ENCODE assay signal across 13 mouse cellular contexts in genomic region chr10:94771496-94771895, GRCm38 (mm10).
DNase-seq lines count a peak whose midpoint lies in the region; ATAC-seq and TF ChIP-seq lines count a peak whose summit lies in the region.
"Had no signal": no experiment of that assay in that cellular context is flagged by ENCODE, and none has a peak within 500 bp of the region (broad histone marks: within the 10 kb centered on the region; RNA-seq: fewer than 3 reads in every experiment).

No protein-coding gene starts in this region.

- no peak overlapping the region for H3K4me3 ChIP-seq in liver, embryonic 11.5 days (ENCODE audit: low read depth, low read length)
- H3K4me3 ChIP-seq: embryonic facial prominence, embryonic 12.5 days; liver, embryonic 13.5 days had no signal

- H3K27me3 ChIP-seq in liver, embryonic 11.5 days (replicated peaks; ENCODE audit: control insufficient read depth, insufficient read depth, low read length), result no peaks in the 10 kb centered on the region
- H3K27me3 ChIP-seq: embryonic facial prominence, embryonic 12.5 days; liver, embryonic 13.5 days had no signal

- WGBS in liver, embryonic 11.5 days, result 79% methylated on average over 3 of the region's 3 CpGs

- no peaks in the 10 kb centered on the region for H3K9me3 ChIP-seq in liver, embryonic 11.5 days (ENCODE audit: control insufficient read depth, low read length)
- H3K9me3 ChIP-seq: embryonic facial prominence, embryonic 12.5 days; liver, embryonic 13.5 days had no signal

- no peak overlapping the region for H3K9ac ChIP-seq in liver, embryonic 11.5 days (ENCODE audit: low read depth, low read length)
- H3K9ac ChIP-seq: embryonic facial prominence, embryonic 12.5 days; liver, embryonic 13.5 days had no signal

- H3K36me3 ChIP-seq in liver, embryonic 11.5 days (ENCODE audit: control insufficient read depth, insufficient read depth, low read length), result peaks cover 4% of the 10 kb centered on the region; the same call in 1 of the 2 replicates
- H3K36me3 ChIP-seq: embryonic facial prominence, embryonic 12.5 days had no signal

- H3K4me2 ChIP-seq in liver, embryonic 11.5 days, result no peak overlapping the region
- H3K4me2 ChIP-seq: embryonic facial prominence, embryonic 12.5 days; liver, embryonic 13.5 days had no signal

- DNase-seq in layer of hippocampus, adult 11-12 months (ENCODE audit: low spot score), result peak; percentile 46
- no peak for DNase-seq in layer of hippocampus, postnatal 25 days (ENCODE audit: extremely low spot score in 1 of 2, low spot score in 1 of 2)
- DNase-seq in urinary bladder, postnatal 14 days (ENCODE audit: low spot score), result peak; percentile 7
- DNase-seq in urinary bladder, postnatal 25 days (ENCODE audit: low spot score), result no peak
- peak; percentile 39 for DNase-seq in brain, embryonic 14.5 days (ENCODE audit: low read depth)
- DNase-seq in cerebellum, adult 9-10 months, result no peak
- DNase-seq in liver, embryonic 11.5 days (ENCODE audit: low spot score), result no peak
- DNase-seq: cerebellum, postnatal 10 days; heart, adult 18-20 months; liver, embryonic 13.5 days had no signal

- no peak for ATAC-seq in liver, embryonic 11.5 days (replicated peaks; ENCODE audit: low FRiP score)
- ATAC-seq: forebrain, embryonic 16.5 days had no signal

- no peaks in the 10 kb centered on the region for H3K4me1 ChIP-seq in liver, embryonic 11.5 days (replicated peaks; ENCODE audit: control insufficient read depth, insufficient read depth, low read length)

- H3K27ac ChIP-seq in liver, embryonic 11.5 days (ENCODE audit: low read depth, low read length), result no peak overlapping the region
- H3K27ac ChIP-seq: embryonic facial prominence, embryonic 12.5 days; kidney, postnatal 0 days; liver, embryonic 13.5 days had no signal

- TF ChIP-seq CTCF in brain, embryonic 14.5 days (IDR thresholded peaks at IDR 0.05; ENCODE audit: borderline replicate concordance, extremely low read depth, insufficient read depth, insufficient read length), result no peak

- TF ChIP-seq POLR2A in brain, embryonic 14.5 days (IDR thresholded peaks at IDR 0.05; ENCODE audit: borderline replicate concordance, extremely low read depth, insufficient read depth, insufficient read length, poor library complexity, severe bottlenecking), result no peak

Comparison
In these comparisons a context has a peak if more than half of its experiments do, and no peak if none do; other contexts are left out.
1. DNase-seq: peak in layer of hippocampus, adult 11-12 months (single experiment), urinary bladder, postnatal 14 days (single experiment) and brain, embryonic 14.5 days (single experiment); none in layer of hippocampus, postnatal 25 days (0 of 2), urinary bladder, postnatal 25 days (single experiment), cerebellum, adult 9-10 months (single experiment) and liver, embryonic 11.5 days (single experiment).